Mouse (Mus musculus) embryonic facial prominence, embryonic 15.5 days (tissue): ENCODE data around the gene Tmem165. TPM values are rescaled to one million over a fixed set of nuclear protein-coding genes. Genes with fewer than 3 reads are reported as not detected.

Source experiments
- ATAC-seq: fragments of 200-750 bp; cut with Nextera tagmentation; 2 replicates; pipeline ENCODE4 v1.8.0; 2017; ENCODE audit warnings: low read depth, moderate TSS enrichment; ENCODE audit not compliant: insufficient number of reproducible peaks, low FRiP score, low TSS enrichment
- H3K27ac ChIP-seq: fragments of 300-500 bp; sonication (generic); replicated peaks from 2 replicates; pipeline ENCODE4 v1.5.1; 2015; ENCODE audit warnings: mild to moderate bottlenecking, inconsistent platforms
- H3K27me3 ChIP-seq: fragments of 300-500 bp; sonication (generic); 2 replicates; pipeline ENCODE4 v1.6.1; 2015; ENCODE audit warnings: inconsistent platforms
- H3K36me3 ChIP-seq: fragments of 300-500 bp; sonication (generic); 2 replicates; pipeline ENCODE4 v1.6.1; 2015; ENCODE audit warnings: mild to moderate bottlenecking, inconsistent platforms
- H3K4me1 ChIP-seq: fragments of 300-500 bp; sonication (generic); 2 replicates; pipeline ENCODE4 v1.6.1; 2015; ENCODE audit warnings: inconsistent platforms
- H3K4me2 ChIP-seq: fragments of 300-500 bp; sonication (generic); replicated peaks from 2 replicates; pipeline ENCODE4 v1.6.1; 2015; ENCODE audit warnings: mild to moderate bottlenecking, inconsistent platforms
- H3K4me3 ChIP-seq: fragments of 300-500 bp; sonication (generic); replicated peaks from 2 replicates; pipeline ENCODE4 v1.5.1; 2015; ENCODE audit warnings: mild to moderate bottlenecking, inconsistent platforms
- H3K9ac ChIP-seq: fragments of 300-500 bp; sonication (generic); 2 replicates; pipeline ENCODE4 v1.6.1; 2015; ENCODE audit warnings: inconsistent platforms
- H3K9me3 ChIP-seq: fragments of 300-500 bp; sonication (generic); replicated peaks from 2 replicates; pipeline ENCODE4 v1.6.1; 2016; ENCODE audit warnings: inconsistent platforms
- WGBS: fragments of 180-500 bp; shearing (Covaris S2); methylation state at CpG from one replicate; pipeline ENCODE4 v1.1.7; 2015; 5-methylcytosine and 5-hydroxymethylcytosine counted together
- polyA plus RNA-seq: library from polyadenylated mRNA; unstranded; fragments of >200 nt; fragmentation: Nextera tagmentation; extraction: Ambion mirVana; gene quantifications from 2 replicates; pipeline ENCODE4 v1.2.1, GENCODE M21; 2015

Tmem165 gene
- polyA plus RNA-seq, 1 experiment from 2014 or later: 94.0 TPM

- no peak overlapping the region for H3K9ac ChIP-seq
- H3K27ac ChIP-seq: no peak overlapping the region
- no peaks in the 10 kb centered on the region for H3K27me3 ChIP-seq
- 89% methylated on average over 6 of the region's 6 CpGs for WGBS
- H3K4me2 ChIP-seq: no peak overlapping the region
- H3K9me3 ChIP-seq: no peaks in the 10 kb centered on the region
- no peaks in the 10 kb centered on the region for H3K4me1 ChIP-seq
- H3K36me3 ChIP-seq: peaks cover 32% of the 10 kb centered on the region
- no peak for ATAC-seq
- H3K4me3 ChIP-seq: no peak overlapping the region
Measured at GRCm38 (mm10) chr5:76149436-76149835, 34.2 kb upstream of the Tmem165 start.

GRCm38 (mm10) chr5:76152956-76153355 is 30.7 kb upstream of the Tmem165 start:
- no peak for ATAC-seq
- Histone ChIP-seq H3K4me1 (no peaks in the 10 kb centered on the region), H3K4me3 (no peak overlapping the region), H3K4me2 (no peak overlapping the region), H3K27ac (no peak overlapping the region), H3K27me3 (no peaks in the 10 kb centered on the region), H3K9me3 (no peaks in the 10 kb centered on the region), H3K9ac (no peak overlapping the region), H3K36me3 (peaks cover 51% of the 10 kb centered on the region)
- 88% methylated on average over 6 of the region's 6 CpGs for WGBS

- Histone ChIP-seq H3K9ac (no peak overlapping the region), H3K4me3 (no peak overlapping the region), H3K27ac (no peak overlapping the region), H3K27me3 (no peaks in the 10 kb centered on the region), H3K36me3 (peaks cover 51% of the 10 kb centered on the region), H3K9me3 (no peaks in the 10 kb centered on the region), H3K4me1 (no peaks in the 10 kb centered on the region), H3K4me2 (no peak overlapping the region)
- ATAC-seq: no peak
- WGBS: 92% methylated on average over 11 of the region's 11 CpGs
Measured at GRCm38 (mm10) chr5:76153430-76153829, 30.2 kb upstream of the Tmem165 start.

- Histone ChIP-seq H3K27me3 (no peaks in the 10 kb centered on the region), H3K9ac (no peak overlapping the region), H3K27ac (no peak overlapping the region), H3K4me2 (no peak overlapping the region), H3K4me1 (no peaks in the 10 kb centered on the region), H3K36me3 (peaks cover 50% of the 10 kb centered on the region), H3K4me3 (no peak overlapping the region), H3K9me3 (no peaks in the 10 kb centered on the region)
- WGBS: 88% methylated on average over 21 of the region's 21 CpGs
- no peak for ATAC-seq
Measured at GRCm38 (mm10) chr5:76154434-76155165, 29.1 kb upstream of the Tmem165 start.

GRCm38 (mm10) chr5:76159555-76159954 is 24.1 kb upstream of the Tmem165 start:
- Histone ChIP-seq H3K4me2 (no peak overlapping the region), H3K4me1 (no peaks in the 10 kb centered on the region), H3K9ac (no peak overlapping the region), H3K4me3 (no peak overlapping the region), H3K27ac (no peak overlapping the region), H3K9me3 (no peaks in the 10 kb centered on the region), H3K27me3 (no peaks in the 10 kb centered on the region), H3K36me3 (peaks cover 18% of the 10 kb centered on the region)
- WGBS: 83% methylated on average over 6 of the region's 6 CpGs
- ATAC-seq: no peak

- Histone ChIP-seq H3K36me3 (peaks cover 13% of the 10 kb centered on the region), H3K9me3 (no peaks in the 10 kb centered on the region), H3K27ac (no peak overlapping the region), H3K4me1 (no peaks in the 10 kb centered on the region), H3K27me3 (no peaks in the 10 kb centered on the region), H3K4me2 (no peak overlapping the region), H3K4me3 (no peak overlapping the region), H3K9ac (no peak overlapping the region)
- WGBS: 65% methylated on average over 3 of the region's 3 CpGs
- no peak for ATAC-seq
Measured at GRCm38 (mm10) chr5:76160086-76160485, 23.6 kb upstream of the Tmem165 start.

- no peaks in the 10 kb centered on the region for H3K4me1 ChIP-seq
- no peak overlapping the region for H3K27ac ChIP-seq
Measured at GRCm38 (mm10) chr5:76161491-76161890, 22.2 kb upstream of the Tmem165 start.

GRCm38 (mm10) chr5:76162926-76163325 is 20.8 kb upstream of the Tmem165 start:
- 69% methylated on average over 5 of the region's 5 CpGs for WGBS
- H3K27ac ChIP-seq: no peak overlapping the region
- no peaks in the 10 kb centered on the region for H3K27me3 ChIP-seq
- no peak overlapping the region for H3K9ac ChIP-seq
- no peaks in the 10 kb centered on the region for H3K36me3 ChIP-seq
- no peak overlapping the region for H3K4me3 ChIP-seq
- no peaks in the 10 kb centered on the region for H3K4me1 ChIP-seq
- no peaks in the 10 kb centered on the region for H3K9me3 ChIP-seq
- no peak overlapping the region for H3K4me2 ChIP-seq
- ATAC-seq: no peak

More at GRCm38 (mm10) chr5:76161491-76161890, 22.2 kb upstream of the Tmem165 start:
- Histone ChIP-seq H3K36me3 (peaks cover under 1% of the 10 kb centered on the region; the same call in 1 of the 2 replicates), H3K9me3 (no peaks in the 10 kb centered on the region), H3K4me3 (no peak overlapping the region), H3K4me2 (no peak overlapping the region), H3K9ac (no peak overlapping the region), H3K27me3 (no peaks in the 10 kb centered on the region)
- no peak for ATAC-seq
- WGBS: 89% methylated on average over 6 of the region's 6 CpGs

GRCm38 (mm10) chr5:76163828-76164390 is 19.8 kb upstream of the Tmem165 start:
- Histone ChIP-seq H3K4me3 (no peak overlapping the region), H3K4me1 (no peaks in the 10 kb centered on the region), H3K27ac (no peak overlapping the region), H3K36me3 (no peaks in the 10 kb centered on the region), H3K27me3 (no peaks in the 10 kb centered on the region), H3K9me3 (no peaks in the 10 kb centered on the region), H3K9ac (no peak overlapping the region), H3K4me2 (no peak overlapping the region)
- WGBS: 35% methylated on average over 4 of the region's 4 CpGs
- no peak for ATAC-seq

- Histone ChIP-seq H3K9ac (no peak overlapping the region), H3K27me3 (no peaks in the 10 kb centered on the region), H3K36me3 (no peaks in the 10 kb centered on the region), H3K4me2 (no peak overlapping the region), H3K4me3 (no peak overlapping the region), H3K4me1 (no peaks in the 10 kb centered on the region), H3K27ac (no peak overlapping the region), H3K9me3 (no peaks in the 10 kb centered on the region)
- WGBS: 25% methylated on average over 7 of the region's 7 CpGs
- no peak for ATAC-seq
Measured at GRCm38 (mm10) chr5:76164827-76165226, 18.9 kb upstream of the Tmem165 start.

- no peak overlapping the region for H3K4me2 ChIP-seq
- 77% methylated on average over 4 of the region's 4 CpGs for WGBS
- no peak for ATAC-seq
Measured at GRCm38 (mm10) chr5:76170522-76170921, 13.2 kb upstream of the Tmem165 start.

GRCm38 (mm10) chr5:76171039-76171438 is 12.6 kb upstream of the Tmem165 start:
- Histone ChIP-seq H3K36me3 (no peaks in the 10 kb centered on the region), H3K27ac (no peak overlapping the region), H3K4me3 (no peak overlapping the region), H3K4me1 (no peaks in the 10 kb centered on the region), H3K9me3 (no peaks in the 10 kb centered on the region), H3K27me3 (no peaks in the 10 kb centered on the region), H3K4me2 (no peak overlapping the region), H3K9ac (no peak overlapping the region)
- ATAC-seq: no peak

More at GRCm38 (mm10) chr5:76170522-76170921, 13.2 kb upstream of the Tmem165 start:
- H3K9me3 ChIP-seq: no peaks in the 10 kb centered on the region
- no peak overlapping the region for H3K27ac ChIP-seq
- H3K4me1 ChIP-seq: no peaks in the 10 kb centered on the region
- no peaks in the 10 kb centered on the region for H3K36me3 ChIP-seq
- H3K27me3 ChIP-seq: no peaks in the 10 kb centered on the region
- no peak overlapping the region for H3K4me3 ChIP-seq
- no peak overlapping the region for H3K9ac ChIP-seq
